Mouse (Mus musculus): ENCODE results near the gene Ryr2.

- TF ChIP-seq CTCF (IDR thresholded peaks at IDR 0.05; ENCODE audit: low read depth, low read length) (no peak), POLR2A (IDR thresholded peaks at IDR 0.05; ENCODE audit: borderline replicate concordance, low read depth, low read length) (no peak)
These were observed 14.2 kb downstream of the Ryr2 start for GRCm38 (mm10) chr13:12092379-12093107.

All from bone marrow macrophage, adult 2 months (primary cell).